Mouse (Mus musculus): ENCODE data around the gene Col25a1.

The Col25a1 gene

DNA sequence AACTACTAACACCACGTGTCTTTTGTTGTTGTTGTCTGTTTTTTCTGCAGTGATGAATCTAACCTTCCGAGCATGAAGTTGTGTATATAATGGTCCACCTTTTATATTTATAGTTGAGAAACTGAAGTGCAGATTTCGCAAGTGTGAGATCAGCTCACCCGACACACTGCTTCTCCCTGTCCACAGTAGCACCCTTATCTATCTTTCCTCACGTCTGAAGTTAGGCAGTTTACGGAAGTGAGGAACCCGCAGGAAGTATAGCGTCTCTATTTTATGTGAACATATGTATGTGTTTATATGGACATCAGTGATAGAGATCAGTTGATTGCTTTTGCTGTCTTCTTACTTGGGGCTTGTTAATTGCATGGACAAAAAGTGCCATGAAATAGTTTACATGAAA lies 463.7 kb downstream of the Col25a1 start:
- DNase-seq, result no peak

DNA sequence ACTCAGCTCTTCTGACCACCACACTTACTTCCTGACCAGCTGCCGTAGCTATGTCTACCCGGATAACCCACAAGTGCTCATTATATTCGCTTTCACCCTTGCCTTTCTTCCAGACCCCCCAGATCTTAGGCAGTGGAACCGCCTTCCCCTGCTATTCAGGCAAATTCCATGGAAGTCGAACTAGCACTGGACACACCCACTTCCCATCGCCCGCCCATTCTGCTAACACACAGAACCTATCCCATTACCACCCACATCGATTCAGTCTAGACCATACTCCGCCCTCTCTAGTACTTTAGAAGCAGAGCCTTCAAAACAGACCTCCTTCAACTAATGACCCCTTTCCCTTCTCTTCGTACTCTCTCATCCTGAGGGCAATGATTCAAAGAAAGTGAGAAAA lies 470.2 kb downstream of the Col25a1 start:
- DNase-seq, result no peak

DNA sequence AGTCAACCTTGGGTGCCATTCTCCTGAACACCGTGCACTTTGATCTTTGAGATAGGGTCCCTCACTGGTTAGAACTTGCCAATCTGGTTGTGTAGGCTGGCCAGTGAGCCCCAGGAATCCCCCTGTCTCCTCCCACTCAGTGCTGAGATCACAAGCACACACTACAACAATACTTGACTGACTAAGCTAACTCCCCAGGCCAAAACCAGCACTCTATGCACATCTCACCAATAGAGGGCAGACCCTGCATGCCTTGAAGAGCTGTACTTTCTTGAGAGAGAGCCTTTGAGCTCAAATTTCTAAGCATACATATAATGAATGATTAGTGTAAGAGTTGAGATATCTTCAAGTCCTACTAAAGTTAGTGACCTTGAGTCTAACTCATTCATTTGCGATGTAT lies 476.6 kb downstream of the Col25a1 start:
- DNase-seq, result peak; percentile 21

DNA sequence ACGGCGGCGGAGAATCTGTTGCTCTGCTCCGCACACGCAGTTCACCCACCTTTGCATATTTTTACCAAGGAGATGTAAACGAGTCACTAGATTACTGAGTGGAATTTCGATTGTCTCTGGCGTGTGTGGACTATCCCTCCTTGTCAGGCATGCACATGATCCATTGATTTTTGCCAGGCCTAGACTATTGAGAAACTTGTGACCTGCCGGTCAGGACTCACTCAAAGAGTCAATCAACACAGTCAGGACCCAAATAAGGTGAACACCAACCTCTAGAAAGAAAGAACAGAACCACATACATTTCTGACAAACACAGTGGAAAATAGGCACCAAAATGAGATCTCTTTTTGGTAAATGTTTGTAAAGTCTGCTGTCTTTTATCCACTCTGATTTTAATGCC lies 483.1 kb downstream of the Col25a1 start:
- no peak for DNase-seq

DNA sequence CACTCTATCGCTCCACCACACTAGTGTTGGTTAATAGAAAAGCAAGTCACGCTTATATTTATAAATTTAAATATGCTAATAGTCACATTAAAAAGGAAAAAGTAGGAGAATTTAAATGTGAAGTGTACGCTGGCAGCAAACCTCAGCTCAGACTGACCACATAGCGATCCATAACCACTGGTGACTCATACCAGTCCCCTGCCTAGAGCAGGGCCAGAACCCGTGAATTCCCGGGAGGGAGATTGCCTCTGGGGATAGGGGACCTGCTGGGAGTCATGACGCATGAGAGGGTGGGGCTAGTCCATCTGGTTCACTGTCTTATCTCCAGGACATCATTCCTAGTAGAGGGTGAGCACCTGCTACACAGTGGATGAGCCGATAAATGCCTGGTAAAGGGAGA lies 484.3 kb downstream of the Col25a1 start:
- no peak for DNase-seq

DNA sequence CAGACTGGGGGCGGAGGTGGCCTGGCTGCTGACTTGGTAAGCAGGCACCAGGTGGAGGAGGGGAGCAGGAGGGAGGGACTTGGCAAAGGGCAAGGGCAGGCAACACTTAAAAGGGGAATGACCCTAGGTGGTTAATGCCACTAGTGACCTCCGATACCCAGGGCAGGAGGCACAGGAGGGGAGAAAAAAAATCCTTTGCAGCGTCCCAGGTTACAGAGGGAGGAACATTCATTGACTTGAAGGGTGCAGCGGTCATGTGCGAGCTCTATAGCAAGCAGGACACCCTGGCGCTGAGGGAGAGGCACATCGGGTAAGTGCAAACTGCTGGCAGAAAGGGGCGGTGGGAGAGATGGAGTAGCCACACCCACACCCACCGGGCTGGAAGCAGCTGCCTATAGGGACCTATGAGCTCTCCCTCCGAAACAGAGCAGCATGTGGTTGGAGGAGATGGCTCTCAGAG lies 486.2 kb downstream of the Col25a1 start, which contains the start of gene Etnppl:
Gene Etnppl (plus strand): TSS at position 10 of the 460 bp plus-strand sequence.
- peak; percentile 18 for DNase-seq

DNA sequence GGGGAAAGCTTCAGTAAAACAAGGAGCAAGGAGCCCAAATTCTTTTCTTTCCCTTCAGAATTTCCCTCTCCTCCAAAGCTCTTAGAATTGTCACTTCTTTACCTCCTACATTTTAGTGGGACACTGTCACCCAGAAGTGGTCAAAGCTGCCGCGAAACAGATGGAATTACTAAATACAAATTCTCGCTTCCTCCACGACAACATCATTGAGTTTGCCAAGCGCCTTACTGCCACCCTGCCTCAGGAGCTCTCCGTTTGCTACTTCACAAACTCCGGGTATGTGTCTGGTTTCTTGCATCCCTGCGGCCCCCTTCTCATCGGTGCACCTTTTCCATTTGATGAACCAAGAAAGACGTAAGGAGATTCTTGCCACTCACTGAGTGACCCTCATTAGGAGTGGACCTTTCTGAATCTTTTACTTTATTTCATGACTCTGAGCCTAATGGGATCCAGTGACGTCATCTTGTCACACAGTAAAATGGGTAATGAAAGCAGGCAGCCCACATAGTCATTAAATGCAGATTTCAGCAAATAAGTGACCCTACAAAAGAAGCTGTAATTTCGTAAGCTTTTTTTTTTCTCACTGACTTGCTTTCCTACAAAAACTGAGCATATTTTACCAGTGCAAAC lies 489.3 kb downstream of the Col25a1 start:
- DNase-seq, result no peak

DNA sequence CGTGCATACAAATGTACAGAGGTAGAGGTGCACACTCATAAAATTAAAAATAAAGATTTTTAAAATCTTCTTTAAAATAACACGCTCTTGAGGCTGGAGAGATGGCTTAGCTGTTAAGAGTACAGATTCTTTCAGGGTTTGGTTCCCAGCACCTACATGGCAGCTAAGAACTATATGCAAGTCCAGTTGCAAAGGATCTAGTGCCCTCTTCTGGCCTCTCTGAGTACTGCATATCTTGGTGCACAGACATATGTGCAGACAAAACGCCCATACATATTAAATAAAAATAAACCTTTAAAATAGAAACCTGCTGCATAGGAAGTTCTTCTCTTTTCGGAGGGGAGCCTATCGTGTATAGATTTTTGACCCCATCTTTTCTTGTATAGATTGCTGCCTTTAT lies 497.1 kb downstream of the Col25a1 start:
- peak; percentile 29 for DNase-seq

DNA sequence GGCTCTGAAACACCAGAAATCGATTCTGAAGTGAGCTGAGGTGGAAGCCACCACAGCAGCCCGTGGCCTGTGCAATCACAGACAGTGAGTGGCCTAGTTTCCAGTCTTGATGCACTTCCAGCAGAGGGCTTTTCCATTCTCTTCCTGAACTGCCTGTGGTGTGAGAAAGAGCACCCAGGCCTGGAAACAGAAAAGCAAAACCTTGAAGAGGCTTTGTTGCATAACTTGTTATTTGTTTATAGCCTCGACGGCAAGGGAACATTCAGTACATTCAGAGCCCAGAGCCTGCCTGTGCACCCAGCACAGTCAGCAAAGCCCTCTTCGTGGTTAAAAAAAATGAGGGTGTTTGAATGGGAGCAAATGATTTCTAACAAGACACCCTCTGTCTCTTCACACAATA lies 502.6 kb downstream of the Col25a1 start:
- no peak for DNase-seq

DNA sequence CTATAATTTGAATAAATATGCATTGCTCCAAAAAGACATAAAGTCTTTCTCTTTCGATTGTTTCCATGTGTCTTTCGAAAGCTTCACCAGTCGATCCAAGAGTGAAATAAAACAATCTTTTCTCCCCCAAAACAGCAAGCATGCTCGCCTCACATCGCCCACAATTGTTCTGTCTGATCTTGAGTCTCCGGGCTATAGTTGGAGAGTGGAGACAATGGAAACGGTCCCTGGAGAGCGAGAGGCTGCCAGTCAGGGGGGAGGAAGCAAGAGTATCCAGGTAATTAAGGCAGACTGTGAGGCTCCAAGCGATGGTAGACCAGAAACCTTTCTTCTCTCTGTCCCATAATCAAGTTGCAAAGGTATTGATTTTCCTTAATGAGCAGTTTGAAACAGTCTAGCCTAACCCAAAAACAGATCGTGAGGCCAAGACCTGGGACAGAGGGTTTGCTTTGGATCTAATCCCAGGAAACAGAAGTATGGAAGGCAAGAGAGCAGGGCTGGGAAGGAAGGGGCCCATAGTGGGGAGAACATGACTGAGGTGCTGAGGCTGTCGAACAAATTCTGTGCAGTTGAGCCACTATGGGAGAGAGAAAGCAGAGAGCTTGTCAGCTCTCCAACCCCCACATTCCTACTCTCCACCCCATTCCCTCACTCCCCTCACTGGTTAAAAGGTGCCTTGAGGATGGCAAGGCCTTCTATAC lies 515.0 kb downstream of the Col25a1 start:
- no peak for DNase-seq
